Mouse (Mus musculus) lung, adult 2 months (tissue): Measurements from ENCODE around the gene Tfap4.
A peak's percentile ranks its signal among the peaks of the same experiment; 100 is the strongest.

ENCODE experiments used
- CTCF ChIP-seq: fragments of 200-500 bp; IDR thresholded peaks from 2 replicates; pipeline ENCODE4 v1.5.1; 2011; ENCODE audit warnings: mild to moderate bottlenecking, low read length, control low read depth; ENCODE audit not compliant: insufficient read depth
- POLR2A ChIP-seq: fragments of 200-500 bp; IDR thresholded peaks from 2 replicates; pipeline ENCODE4 v1.6.1; 2011; ENCODE audit warnings: low read depth, mild to moderate bottlenecking, control low read depth, low read length, borderline replicate concordance; ENCODE audit errors: extremely low read depth

DNA sequence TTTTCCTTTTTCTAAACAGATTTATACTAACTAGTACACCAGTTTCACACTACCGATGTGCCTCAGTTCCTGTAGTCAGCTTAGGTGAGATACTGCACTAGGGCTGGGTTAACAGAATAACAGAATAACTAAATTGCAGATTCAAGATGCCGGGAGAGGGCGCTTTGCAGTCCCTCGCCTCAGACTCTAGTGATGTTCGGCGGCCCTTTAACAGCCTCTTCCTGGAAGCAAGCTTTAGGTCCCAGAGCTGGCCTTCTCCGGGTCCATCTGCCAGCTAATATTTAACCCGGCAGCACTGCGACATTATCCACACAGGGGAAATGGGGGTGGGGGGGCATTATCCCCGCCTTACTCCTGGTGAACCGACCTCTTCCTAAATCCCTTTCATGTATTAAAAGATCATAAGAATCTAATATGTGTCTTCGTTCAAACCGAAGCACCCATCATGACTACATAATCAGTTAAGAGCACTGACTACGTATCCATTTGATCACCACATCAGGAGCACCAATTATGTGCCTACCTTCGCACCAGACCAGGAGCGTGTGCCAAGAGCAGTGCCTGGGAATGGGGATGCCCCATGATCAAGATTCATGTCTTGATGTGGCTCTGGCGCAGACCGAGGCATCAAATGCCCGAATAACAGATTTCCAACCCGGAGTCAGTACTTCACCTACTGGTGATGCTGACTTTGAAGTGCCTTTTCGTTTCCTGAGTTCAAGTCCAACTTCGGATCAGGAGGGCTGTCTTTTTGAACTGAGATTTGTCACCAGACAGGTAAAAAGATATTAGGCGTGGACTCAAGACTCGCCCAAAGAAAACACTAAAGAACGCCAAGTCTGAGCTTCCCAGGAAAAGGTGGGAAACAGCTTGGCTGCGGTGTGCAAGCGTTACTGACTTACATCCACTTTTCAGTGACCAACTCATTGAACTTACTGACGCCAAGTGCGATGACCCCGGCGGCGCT lies 33.5 kb upstream of the Tfap4 start:
- TF ChIP-seq POLR2A (no peak), CTCF (peak; percentile 47)
